Mouse (Mus musculus) testis, adult 2 months (tissue): ENCODE results near the gene Ccnb3.

ENCODE experiments used
- CTCF ChIP-seq: fragments of 200-500 bp; IDR thresholded peaks from 2 replicates; pipeline ENCODE4 v1.5.1; 2012; ENCODE audit warnings: low read depth, mild to moderate bottlenecking, inconsistent platforms, low read length, moderate library complexity; ENCODE audit not compliant: control insufficient read depth, insufficient read depth, insufficient replicate concordance
- POLR2A ChIP-seq: fragments of 200-500 bp; IDR thresholded peaks from 2 replicates; pipeline ENCODE4 v1.6.1; 2012; ENCODE audit warnings: low read depth, mild to moderate bottlenecking, inconsistent platforms, low read length, moderate library complexity; ENCODE audit not compliant: control insufficient read depth

DNA sequence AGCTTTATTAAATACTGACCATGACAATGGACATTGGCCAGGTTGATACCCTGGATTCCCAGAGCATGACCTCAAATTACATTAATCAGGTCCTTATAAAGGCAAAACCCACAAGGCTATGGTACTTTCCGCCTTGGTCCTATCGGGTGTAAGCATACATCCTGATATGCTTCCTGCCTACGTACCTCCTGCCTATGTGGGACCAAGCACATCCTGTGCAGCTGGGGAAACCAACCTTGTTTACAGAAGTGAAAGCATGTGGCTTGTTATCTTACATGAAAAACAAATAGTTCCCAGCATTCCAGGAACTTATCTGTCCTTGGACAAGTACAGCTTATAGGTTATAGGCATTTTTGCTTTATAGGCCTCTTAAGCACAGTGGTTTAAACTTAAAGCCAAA is 72.8 kb downstream of the Ccnb3 start:
- no peak for TF ChIP-seq CTCF
- no peak for TF ChIP-seq POLR2A
